Mouse (Mus musculus): ENCODE measurements at regions not wholly inside any gene's neighbourhood (a gene's known extent, or its start where the extent isn't known, plus 50 kb on each side); places are given as distances from the start of the nearest gene placed in this dataset.
A peak's percentile ranks its signal among the peaks of the same experiment; 100 is the strongest.

- H3K4me3 ChIP-seq (ENCODE audit: low read length), result no peak overlapping the region
- H3K9me3 ChIP-seq (ENCODE audit: control insufficient read depth, low read length), result no peaks in the 10 kb centered on the region
- no peak for ATAC-seq (ENCODE audit: low FRiP score, low TSS enrichment)
- no peaks in the 10 kb centered on the region for H3K36me3 ChIP-seq (ENCODE audit: control insufficient read depth, insufficient read depth, low read length)
- no peaks in the 10 kb centered on the region for H3K4me1 ChIP-seq (ENCODE audit: control insufficient read depth, insufficient read depth, low read length)
- no peaks in the 10 kb centered on the region for H3K27me3 ChIP-seq (ENCODE audit: control insufficient read depth, insufficient read depth, low read length)
- no peak overlapping the region for H3K9ac ChIP-seq (ENCODE audit: low read depth, low read length)
- H3K27ac ChIP-seq (ENCODE audit: low read depth, low read length), result no peak overlapping the region
- no peak overlapping the region for H3K4me2 ChIP-seq (replicated peaks; ENCODE audit: low read depth, low read length)
- WGBS, result 96% methylated on average over 8 of the region's 8 CpGs
Measured at GRCm38 (mm10) chr2:169431516-169431915, 156.0 kb downstream of the Gm11011 start.

GRCm38 (mm10) chr2:169429411-169429810 is 158.1 kb downstream of the Gm11011 start:
- H3K4me2 ChIP-seq (replicated peaks; ENCODE audit: low read depth, low read length), result no peak overlapping the region
- H3K4me1 ChIP-seq (ENCODE audit: control insufficient read depth, insufficient read depth, low read length), result no peaks in the 10 kb centered on the region
- H3K27ac ChIP-seq (ENCODE audit: low read depth, low read length), result no peak overlapping the region
- ATAC-seq (ENCODE audit: low FRiP score, low TSS enrichment), result no peak
- no peaks in the 10 kb centered on the region for H3K27me3 ChIP-seq (ENCODE audit: control insufficient read depth, insufficient read depth, low read length)
- H3K36me3 ChIP-seq (ENCODE audit: control insufficient read depth, insufficient read depth, low read length), result no peaks in the 10 kb centered on the region
- H3K4me3 ChIP-seq (ENCODE audit: low read length), result no peak overlapping the region
- 81% methylated on average over 7 of the region's 7 CpGs for WGBS
- no peaks in the 10 kb centered on the region for H3K9me3 ChIP-seq (ENCODE audit: control insufficient read depth, low read length)
- H3K9ac ChIP-seq (ENCODE audit: low read depth, low read length), result no peak overlapping the region

DNA sequence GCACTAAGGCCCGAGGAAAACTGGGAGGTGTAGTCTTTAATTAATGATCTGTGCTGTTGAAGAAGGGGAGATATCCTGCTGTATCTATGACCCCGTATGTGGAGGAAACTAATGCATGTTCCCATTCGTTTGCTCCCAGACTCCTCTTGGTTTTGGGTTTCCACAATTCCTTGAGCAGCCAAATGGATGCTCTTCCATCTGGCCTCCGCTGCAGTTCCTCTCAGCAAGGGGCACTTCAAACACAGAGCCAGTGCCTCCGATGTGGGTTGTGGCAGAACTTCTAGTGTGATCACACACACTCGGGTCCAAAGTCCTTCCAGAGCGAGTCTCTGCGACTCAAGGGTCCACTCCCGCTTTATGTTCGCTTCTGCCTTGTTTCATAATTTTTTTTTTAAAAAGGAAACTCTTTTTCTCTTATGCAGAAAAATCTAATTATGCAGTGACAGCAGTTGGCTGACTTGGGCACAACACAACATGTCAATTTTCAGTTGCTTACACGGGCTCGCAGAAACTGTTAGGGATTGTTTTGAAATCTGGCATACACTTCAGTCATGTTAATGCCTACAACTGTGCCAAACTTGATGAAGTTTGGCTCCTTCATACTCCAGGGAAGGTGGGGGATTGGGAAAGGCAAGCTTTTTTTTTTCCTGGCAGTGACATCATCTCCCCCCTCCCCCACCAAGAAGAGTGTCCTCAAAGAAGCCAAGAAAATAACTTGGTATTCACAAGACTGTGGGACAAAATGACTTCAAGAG is 163.2 kb downstream of the Gm11011 start:
- no peak overlapping the region for H3K4me2 ChIP-seq (replicated peaks; ENCODE audit: low read depth, low read length)

DNA sequence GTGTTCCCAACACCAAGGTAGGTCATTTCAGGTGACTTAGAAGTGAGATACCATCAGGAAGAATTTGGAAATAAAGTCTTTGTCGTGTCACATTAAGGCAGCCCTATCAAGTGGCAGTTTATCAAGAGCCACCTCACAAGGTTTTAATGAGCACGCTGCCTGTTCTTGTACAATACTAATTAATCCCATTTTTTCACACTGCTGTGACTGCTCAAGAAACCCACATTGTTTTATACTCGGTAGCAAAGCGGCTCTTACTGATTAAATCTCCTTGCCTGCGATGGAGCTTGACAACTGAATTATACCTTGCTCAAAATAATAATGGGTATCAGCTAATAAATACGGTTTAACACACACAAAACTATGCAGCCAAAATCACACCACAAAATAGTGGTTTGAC is 175.2 kb downstream of the Gm11011 start:
- Histone ChIP-seq H3K9me3 (ENCODE audit: control insufficient read depth, low read length) (no peaks in the 10 kb centered on the region), H3K4me1 (ENCODE audit: control insufficient read depth, insufficient read depth, low read length) (no peaks in the 10 kb centered on the region), H3K4me2 (replicated peaks; ENCODE audit: low read depth, low read length) (no peak overlapping the region), H3K9ac (ENCODE audit: low read depth, low read length) (no peak overlapping the region), H3K27ac (ENCODE audit: low read depth, low read length) (no peak overlapping the region), H3K4me3 (ENCODE audit: low read length) (no peak overlapping the region), H3K27me3 (ENCODE audit: control insufficient read depth, insufficient read depth, low read length) (no peaks in the 10 kb centered on the region), H3K36me3 (ENCODE audit: control insufficient read depth, insufficient read depth, low read length) (no peaks in the 10 kb centered on the region)
- ATAC-seq (ENCODE audit: low FRiP score, low TSS enrichment), result no peak
- 70% methylated on average over 6 of the region's 6 CpGs for WGBS

More for the DNA sequence above, 163.2 kb downstream of the Gm11011 start:
- no peaks in the 10 kb centered on the region for H3K4me1 ChIP-seq (ENCODE audit: control insufficient read depth, insufficient read depth, low read length)
- no peak overlapping the region for H3K4me3 ChIP-seq (ENCODE audit: low read length)
- H3K27me3 ChIP-seq (ENCODE audit: control insufficient read depth, insufficient read depth, low read length), result no peaks in the 10 kb centered on the region
- H3K9ac ChIP-seq (ENCODE audit: low read depth, low read length), result no peak overlapping the region
- H3K9me3 ChIP-seq (ENCODE audit: control insufficient read depth, low read length), result no peaks in the 10 kb centered on the region
- WGBS, result 66% methylated on average over 12 of the region's 12 CpGs
- H3K27ac ChIP-seq (ENCODE audit: low read depth, low read length), result no peak overlapping the region
- ATAC-seq (ENCODE audit: low FRiP score, low TSS enrichment), result no peak
- H3K36me3 ChIP-seq (ENCODE audit: control insufficient read depth, insufficient read depth, low read length), result no peaks in the 10 kb centered on the region

DNA sequence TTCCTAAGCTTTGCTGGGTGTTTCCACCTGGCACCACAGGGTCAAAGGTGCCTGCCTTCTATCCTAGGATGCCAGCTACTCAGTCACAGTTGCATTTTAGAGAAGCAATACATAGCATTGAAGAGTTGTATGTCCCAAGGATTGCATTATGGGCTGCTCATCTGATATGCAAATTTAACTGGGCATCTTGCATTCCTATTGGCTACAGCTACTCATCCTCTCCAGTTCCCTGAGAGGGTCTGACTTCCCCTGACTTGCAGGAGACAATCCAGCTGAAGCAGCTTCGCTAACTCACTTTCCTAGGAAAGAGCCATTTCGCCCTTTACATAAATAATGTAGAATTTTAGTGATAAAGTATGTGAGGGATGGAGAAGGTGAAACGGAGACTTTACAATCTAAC is 177.5 kb downstream of the Gm11011 start:
- Histone ChIP-seq H3K4me3 (ENCODE audit: low read length) (no peak overlapping the region), H3K27me3 (ENCODE audit: control insufficient read depth, insufficient read depth, low read length) (no peaks in the 10 kb centered on the region)

GRCm38 (mm10) chr2:169404908-169405690 is 182.4 kb downstream of the Gm11011 start:
- Histone ChIP-seq H3K27me3 (ENCODE audit: control insufficient read depth, insufficient read depth, low read length) (no peaks in the 10 kb centered on the region), H3K27ac (ENCODE audit: low read depth, low read length) (no peak overlapping the region), H3K9me3 (ENCODE audit: control insufficient read depth, low read length) (peaks cover 4% of the 10 kb centered on the region), H3K4me3 (ENCODE audit: low read length) (no peak overlapping the region), H3K9ac (ENCODE audit: low read depth, low read length) (no peak overlapping the region), H3K4me1 (ENCODE audit: control insufficient read depth, insufficient read depth, low read length) (no peaks in the 10 kb centered on the region), H3K4me2 (replicated peaks; ENCODE audit: low read depth, low read length) (no peak overlapping the region), H3K36me3 (ENCODE audit: control insufficient read depth, insufficient read depth, low read length) (no peaks in the 10 kb centered on the region)
- no peak for ATAC-seq (ENCODE audit: low FRiP score, low TSS enrichment)
- 34% methylated on average over 6 of the region's 6 CpGs for WGBS

More for the DNA sequence above, 177.5 kb downstream of the Gm11011 start:
- 27% methylated on average over 3 of the region's 3 CpGs for WGBS
- no peaks in the 10 kb centered on the region for H3K4me1 ChIP-seq (ENCODE audit: control insufficient read depth, insufficient read depth, low read length)
- no peak overlapping the region for H3K27ac ChIP-seq (ENCODE audit: low read depth, low read length)
- H3K9me3 ChIP-seq (ENCODE audit: control insufficient read depth, low read length), result no peaks in the 10 kb centered on the region
- no peak overlapping the region for H3K9ac ChIP-seq (ENCODE audit: low read depth, low read length)
- ATAC-seq (ENCODE audit: low FRiP score, low TSS enrichment), result 0 out of 2 replicates have a peak, but pooled peaks have one; percentile 28
- H3K4me2 ChIP-seq (replicated peaks; ENCODE audit: low read depth, low read length), result no peak overlapping the region; the same call in 1 of the 2 replicates
- H3K36me3 ChIP-seq (ENCODE audit: control insufficient read depth, insufficient read depth, low read length), result no peaks in the 10 kb centered on the region

DNA sequence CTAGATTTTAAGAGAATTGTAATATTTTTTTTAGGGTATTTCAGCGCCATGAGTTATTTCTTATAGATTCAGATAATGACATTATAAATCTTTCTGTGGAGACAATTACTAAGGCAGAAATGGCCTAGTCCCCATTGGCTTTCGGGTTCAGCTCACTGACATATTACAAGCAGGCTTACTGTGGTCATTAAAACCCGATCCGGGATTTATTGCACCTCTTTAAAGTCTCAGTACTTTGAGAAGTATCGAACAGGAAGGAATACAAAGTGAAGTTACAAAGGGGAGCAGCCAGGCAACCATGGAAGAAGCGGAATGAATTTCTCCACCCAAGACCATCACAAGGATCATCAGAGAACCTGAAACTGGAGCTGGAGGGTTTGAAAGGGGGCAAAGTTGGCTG is 189.8 kb downstream of the Gm11011 start:
- H3K4me2 ChIP-seq (replicated peaks; ENCODE audit: low read depth, low read length), result no peak overlapping the region
- H3K4me3 ChIP-seq (ENCODE audit: low read length), result no peak overlapping the region
- H3K4me1 ChIP-seq (ENCODE audit: control insufficient read depth, insufficient read depth, low read length), result 0 out of 2 replicates have a peak, but pooled peaks cover 10% of the 10 kb centered on the region
- H3K27ac ChIP-seq (ENCODE audit: low read depth, low read length), result no peak overlapping the region
- no peaks in the 10 kb centered on the region for H3K36me3 ChIP-seq (ENCODE audit: control insufficient read depth, insufficient read depth, low read length)
- H3K27me3 ChIP-seq (ENCODE audit: control insufficient read depth, insufficient read depth, low read length), result no peaks in the 10 kb centered on the region
- WGBS, result 11% methylated on average over 6 of the region's 6 CpGs
- no peak for ATAC-seq (ENCODE audit: low FRiP score, low TSS enrichment)
- H3K9me3 ChIP-seq (ENCODE audit: control insufficient read depth, low read length), result peaks cover under 1% of the 10 kb centered on the region
- no peak overlapping the region for H3K9ac ChIP-seq (ENCODE audit: low read depth, low read length)

DNA sequence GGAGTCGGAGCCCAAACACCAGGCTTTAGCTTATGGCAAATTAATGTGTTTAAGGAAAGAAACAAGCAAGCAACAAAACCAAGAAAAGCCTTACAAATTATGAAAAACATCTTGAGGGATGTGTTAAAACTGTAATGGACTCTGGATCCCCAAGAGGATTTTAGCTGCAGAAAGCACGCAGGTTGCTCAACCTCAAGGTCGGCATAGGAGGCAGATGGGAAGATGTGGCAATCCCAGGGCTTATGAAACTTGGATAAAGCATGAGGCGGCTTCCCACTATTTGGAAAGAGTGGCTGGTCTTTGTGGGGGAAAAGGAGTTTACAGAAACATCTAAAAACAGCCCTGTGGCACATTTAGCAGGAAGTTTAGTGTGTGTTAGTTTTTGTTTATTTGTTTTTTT is 190.5 kb downstream of the Gm11011 start:
- no peak for ATAC-seq (ENCODE audit: low FRiP score, low TSS enrichment)
- H3K4me1 ChIP-seq (ENCODE audit: control insufficient read depth, insufficient read depth, low read length), result 0 out of 2 replicates have a peak, but pooled peaks cover 10% of the 10 kb centered on the region
- no peaks in the 10 kb centered on the region for H3K36me3 ChIP-seq (ENCODE audit: control insufficient read depth, insufficient read depth, low read length)
- H3K4me2 ChIP-seq (replicated peaks; ENCODE audit: low read depth, low read length), result no peak overlapping the region
- H3K9ac ChIP-seq (ENCODE audit: low read depth, low read length), result no peak overlapping the region
- H3K27me3 ChIP-seq (ENCODE audit: control insufficient read depth, insufficient read depth, low read length), result no peaks in the 10 kb centered on the region
- no peak overlapping the region for H3K4me3 ChIP-seq (ENCODE audit: low read length)
- WGBS, result 42% methylated on average over 4 of the region's 4 CpGs
- H3K27ac ChIP-seq (ENCODE audit: low read depth, low read length), result no peak overlapping the region
- no peaks in the 10 kb centered on the region for H3K9me3 ChIP-seq (ENCODE audit: control insufficient read depth, low read length)

DNA sequence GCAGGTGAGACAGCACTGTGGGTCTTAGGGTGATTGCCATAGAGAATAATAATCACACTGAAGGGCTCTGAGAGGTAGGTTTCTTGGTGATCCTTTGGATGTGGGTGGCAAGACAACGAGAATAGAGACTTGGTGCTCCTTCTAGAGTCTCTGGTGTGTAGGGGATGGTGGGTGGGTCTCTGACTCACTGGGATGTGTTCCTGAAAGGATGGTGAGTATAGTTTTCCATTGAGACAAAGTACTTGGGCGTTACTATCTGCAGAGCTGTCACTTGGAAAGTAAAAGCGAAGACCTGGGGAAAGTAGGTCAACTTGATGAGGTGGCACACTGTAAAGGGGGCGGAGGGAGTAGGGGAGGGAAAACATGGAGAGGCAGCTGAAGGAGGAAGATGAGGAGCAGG is 191.3 kb downstream of the Gm11011 start:
- Histone ChIP-seq H3K36me3 (ENCODE audit: control insufficient read depth, insufficient read depth, low read length) (no peaks in the 10 kb centered on the region), H3K27me3 (ENCODE audit: control insufficient read depth, insufficient read depth, low read length) (no peaks in the 10 kb centered on the region), H3K9ac (ENCODE audit: low read depth, low read length) (no peak overlapping the region), H3K9me3 (ENCODE audit: control insufficient read depth, low read length) (no peaks in the 10 kb centered on the region), H3K4me2 (replicated peaks; ENCODE audit: low read depth, low read length) (no peak overlapping the region), H3K4me3 (ENCODE audit: low read length) (no peak overlapping the region), H3K27ac (ENCODE audit: low read depth, low read length) (no peak overlapping the region), H3K4me1 (ENCODE audit: control insufficient read depth, insufficient read depth, low read length) (0 out of 2 replicates have a peak, but pooled peaks cover 10% of the 10 kb centered on the region)
- no peak for ATAC-seq (ENCODE audit: low FRiP score, low TSS enrichment)
- 94% methylated on average over 4 of the region's 4 CpGs for WGBS

Measured in kidney, embryonic 14.5 days (tissue).